Mouse (Mus musculus): Measurements from ENCODE around the gene Glrb.

DNA sequence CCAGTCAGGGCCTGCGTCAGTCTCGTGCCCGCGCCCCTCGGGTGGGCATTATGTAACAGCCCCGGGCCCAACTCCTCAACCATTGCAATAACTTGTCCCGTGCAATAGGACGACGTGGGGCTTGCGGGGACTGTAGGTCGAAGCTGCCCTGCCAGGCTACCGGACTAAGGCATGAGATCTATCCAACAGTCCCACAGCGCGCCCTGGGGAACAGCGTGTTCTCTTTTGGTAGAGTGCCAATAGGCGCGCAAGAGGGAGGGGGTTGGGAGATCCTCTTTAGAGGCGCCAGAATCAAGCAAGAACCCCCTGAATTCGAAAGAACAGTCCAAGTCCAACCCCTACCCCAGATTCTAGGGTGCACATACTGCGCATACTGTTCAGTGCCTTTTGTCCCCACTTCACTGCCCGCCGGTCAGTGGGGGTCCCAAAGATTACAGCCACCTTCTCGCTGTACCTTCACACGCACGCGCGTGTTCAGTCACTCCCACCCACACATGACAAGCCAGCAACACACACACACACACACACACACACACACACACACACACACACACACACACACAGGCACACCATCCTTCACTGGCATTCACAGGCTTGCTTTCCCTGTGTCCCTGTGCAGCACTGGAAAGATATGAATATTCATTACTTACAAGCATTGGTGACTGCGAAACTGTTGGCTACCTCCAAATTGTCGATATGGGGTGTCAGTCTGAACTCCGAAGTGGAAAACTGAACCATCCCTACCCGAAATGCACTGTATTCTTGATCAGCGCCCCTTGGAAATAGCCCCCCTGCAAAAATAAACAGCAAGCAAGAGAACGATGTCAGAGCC lies 112.2 kb downstream of the Glrb start:
- no peak for TF ChIP-seq NANOG (IDR thresholded peaks at IDR 0.05; ENCODE audit: borderline replicate concordance, low read length)
- TF ChIP-seq CTCF (conservative IDR thresholded peaks at IDR 0.05; ENCODE audit: low read length): no peak
- no peak for TF ChIP-seq POU5F1 (IDR thresholded peaks at IDR 0.05; ENCODE audit: borderline replicate concordance, low read length)

All from E14TG2a.4 (cell line).